Mouse (Mus musculus) ovary, postnatal 36 days (tissue): ENCODE results near the gene Clca4b.
"Not testable (repeated sequence)": the region's sequence is repeated elsewhere in the genome, so short reads cannot be mapped to it uniquely, and the experiment has no call there.

ENCODE experiments used
- DNase-seq: peaks from one replicate; pipeline ENCODE4 v3.0.0; 2022; ENCODE audit warnings: low spot score, mixed read lengths

Clca4b gene

GRCm38 (mm10) chr3:144932335-144932734 lies at the start of gene Clca4b:
Gene Clca4b (minus strand): TSS chr3:144932529.
- DNase-seq = no peak

- DNase-seq = no peak
Measured at GRCm38 (mm10) chr3:144980551-144980950, 48.2 kb upstream of the Clca4b start.

GRCm38 (mm10) chr3:144977631-144978030 lies 45.3 kb upstream of the Clca4b start:
- no peak for DNase-seq

- no peak for DNase-seq
Measured at GRCm38 (mm10) chr3:144976091-144976490, 43.8 kb upstream of the Clca4b start.

GRCm38 (mm10) chr3:144974945-144975344 lies 42.6 kb upstream of the Clca4b start, which contains the start of gene Clca4a:
Gene Clca4a (minus strand): TSS chr3:144975045.
- no peak for DNase-seq

GRCm38 (mm10) chr3:144971553-144972270 lies 39.4 kb upstream of the Clca4b start:
- DNase-seq = no peak

- no peak for DNase-seq
Measured at GRCm38 (mm10) chr3:144969755-144970154, 37.4 kb upstream of the Clca4b start.

GRCm38 (mm10) chr3:144966074-144966473 lies 33.7 kb upstream of the Clca4b start:
- DNase-seq = no peak

GRCm38 (mm10) chr3:144950829-144951228 lies 18.5 kb upstream of the Clca4b start:
- DNase-seq = no peak

GRCm38 (mm10) chr3:144947376-144947775 lies 15.0 kb upstream of the Clca4b start:
- not testable (repeated sequence) for DNase-seq

GRCm38 (mm10) chr3:144933625-144934024 lies 1.3 kb upstream of the Clca4b start:
- DNase-seq = not testable (repeated sequence)

GRCm38 (mm10) chr3:144933011-144933491 lies 722 bp upstream of the Clca4b start:
- DNase-seq = no peak

- DNase-seq = no peak
Measured at GRCm38 (mm10) chr3:144914014-144914413, 18.3 kb downstream of the Clca4b start.

GRCm38 (mm10) chr3:144897042-144897678 lies 35.2 kb downstream of the Clca4b start:
- no peak for DNase-seq

GRCm38 (mm10) chr3:144890246-144890758 lies 42.0 kb downstream of the Clca4b start:
- no peak for DNase-seq

GRCm38 (mm10) chr3:144886957-144887356 lies 45.4 kb downstream of the Clca4b start:
- DNase-seq = no peak

- DNase-seq = not testable (repeated sequence)
Measured at GRCm38 (mm10) chr3:144872012-144872411, 60.3 kb downstream of the Clca4b start.
